Mouse (Mus musculus) left cerebral cortex, adult 8-10 months (tissue): ENCODE measurements at regions not wholly inside any gene's neighbourhood (a gene's known extent, or its start where the extent isn't known, plus 50 kb on each side); places are given as distances from the start of the nearest gene placed in this dataset.

Source experiments
- DNase-seq, 2 experiments: peaks; one replicate each; pipeline ENCODE4 v3.0.0; 2022; ENCODE audit warnings: low spot score in 2 of 2

GRCm38 (mm10) chr5:119477926-119478325 lies 192.5 kb upstream of the Tbx3 start:
- DNase-seq: no peak

GRCm38 (mm10) chr5:119478331-119478730 lies 192.1 kb upstream of the Tbx3 start:
- DNase-seq: peak in 1 of 2 experiments; percentile 14

- peak in 1 of 2 experiments; percentile 18 for DNase-seq
These were observed 190.0 kb upstream of the Tbx3 start for GRCm38 (mm10) chr5:119480191-119481190.

GRCm38 (mm10) chr5:119483706-119484105 lies 186.8 kb upstream of the Tbx3 start:
- no peak for DNase-seq

- DNase-seq: no peak
These were observed 184.3 kb upstream of the Tbx3 start for GRCm38 (mm10) chr5:119486196-119486595.

GRCm38 (mm10) chr5:119487184-119487583 lies 183.3 kb upstream of the Tbx3 start:
- no peak for DNase-seq

GRCm38 (mm10) chr5:119497501-119497900 lies 173.0 kb upstream of the Tbx3 start:
- peak in 1 of 2 experiments; percentile 11 for DNase-seq

GRCm38 (mm10) chr5:119498431-119498830 lies 172.0 kb upstream of the Tbx3 start:
- DNase-seq: no peak

GRCm38 (mm10) chr5:119507709-119508108 lies 162.8 kb upstream of the Tbx3 start:
- DNase-seq: no peak

- DNase-seq: no peak
These were observed 151.8 kb upstream of the Tbx3 start for GRCm38 (mm10) chr5:119518506-119519252.

- no peak for DNase-seq
These were observed 146.3 kb upstream of the Tbx3 start for GRCm38 (mm10) chr5:119524171-119524570.

GRCm38 (mm10) chr5:119525960-119526359 lies 144.5 kb upstream of the Tbx3 start:
- DNase-seq: no peak

GRCm38 (mm10) chr5:119530009-119530408 lies 140.5 kb upstream of the Tbx3 start:
- DNase-seq: no peak

GRCm38 (mm10) chr5:119534946-119535345 lies 135.5 kb upstream of the Tbx3 start:
- no peak for DNase-seq

- no peak for DNase-seq
These were observed 127.6 kb upstream of the Tbx3 start for GRCm38 (mm10) chr5:119542836-119543235.

GRCm38 (mm10) chr5:119543716-119544115 lies 126.8 kb upstream of the Tbx3 start:
- no peak for DNase-seq

- DNase-seq: no peak
These were observed 125.8 kb upstream of the Tbx3 start for GRCm38 (mm10) chr5:119544681-119545080.

GRCm38 (mm10) chr5:119547070-119547469 lies 123.4 kb upstream of the Tbx3 start:
- DNase-seq: no peak

- no peak for DNase-seq
These were observed 119.6 kb upstream of the Tbx3 start for GRCm38 (mm10) chr5:119550916-119551315.

- DNase-seq: peak; percentile 8 to 23
These were observed 117.0 kb upstream of the Tbx3 start for GRCm38 (mm10) chr5:119553469-119553868.

- peak in 1 of 2 experiments; percentile 11 for DNase-seq
These were observed 113.4 kb upstream of the Tbx3 start for GRCm38 (mm10) chr5:119557071-119557470.

- DNase-seq: no peak
These were observed 110.8 kb upstream of the Tbx3 start for GRCm38 (mm10) chr5:119559696-119560095.
